Mouse (Mus musculus) activated CD4-positive, CD25-positive, alpha-beta regulatory T cell, adult 4 months (primary cell): ENCODE measurements at regions not wholly inside any gene's neighbourhood (a gene's known extent, or its start where the extent isn't known, plus 50 kb on each side); places are given as distances from the start of the nearest gene placed in this dataset.

ENCODE experiments used
- ATAC-seq: one replicate; pipeline ENCODE4 v1.8.0; 2017

DNA sequence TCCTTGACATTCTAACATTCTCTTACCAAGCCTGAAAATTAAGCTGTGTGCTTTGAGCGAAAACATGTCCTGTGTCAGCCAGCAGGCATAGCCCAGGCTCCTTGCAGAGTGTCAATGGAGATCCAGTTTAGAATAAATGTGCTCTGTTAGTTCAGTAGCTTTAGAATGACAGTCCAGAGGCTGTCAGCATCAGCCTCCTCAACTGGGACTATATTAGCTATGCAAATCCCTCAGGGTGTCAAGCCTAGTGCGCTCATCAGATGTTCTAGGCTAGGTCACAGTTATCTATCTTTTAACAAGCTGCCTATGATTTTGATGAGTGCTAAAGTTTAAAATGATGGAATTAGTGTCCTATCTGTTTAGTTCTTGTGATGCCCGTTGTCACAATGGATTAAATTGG is 281.7 kb upstream of the Btbd3 start:
- ATAC-seq = no peak

DNA sequence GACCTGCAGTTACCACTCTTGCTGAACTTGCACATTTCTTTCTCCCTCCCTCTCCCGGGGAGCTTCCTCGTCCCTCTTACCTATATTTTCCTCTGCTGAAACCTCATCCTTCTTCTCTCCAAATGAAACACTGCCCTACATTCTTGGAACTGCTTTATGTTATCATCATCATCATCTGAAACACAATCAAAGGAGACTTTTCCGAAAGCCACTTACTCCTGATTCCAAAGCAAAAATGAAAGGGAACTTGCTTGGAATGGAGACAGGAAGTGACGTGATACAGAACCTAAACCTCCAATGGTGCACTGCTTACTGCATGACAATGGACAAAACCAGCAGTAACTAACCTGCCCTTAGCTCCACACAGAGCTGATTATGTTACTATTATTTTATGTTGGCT is 287.2 kb upstream of the Btbd3 start:
- ATAC-seq = no peak

DNA sequence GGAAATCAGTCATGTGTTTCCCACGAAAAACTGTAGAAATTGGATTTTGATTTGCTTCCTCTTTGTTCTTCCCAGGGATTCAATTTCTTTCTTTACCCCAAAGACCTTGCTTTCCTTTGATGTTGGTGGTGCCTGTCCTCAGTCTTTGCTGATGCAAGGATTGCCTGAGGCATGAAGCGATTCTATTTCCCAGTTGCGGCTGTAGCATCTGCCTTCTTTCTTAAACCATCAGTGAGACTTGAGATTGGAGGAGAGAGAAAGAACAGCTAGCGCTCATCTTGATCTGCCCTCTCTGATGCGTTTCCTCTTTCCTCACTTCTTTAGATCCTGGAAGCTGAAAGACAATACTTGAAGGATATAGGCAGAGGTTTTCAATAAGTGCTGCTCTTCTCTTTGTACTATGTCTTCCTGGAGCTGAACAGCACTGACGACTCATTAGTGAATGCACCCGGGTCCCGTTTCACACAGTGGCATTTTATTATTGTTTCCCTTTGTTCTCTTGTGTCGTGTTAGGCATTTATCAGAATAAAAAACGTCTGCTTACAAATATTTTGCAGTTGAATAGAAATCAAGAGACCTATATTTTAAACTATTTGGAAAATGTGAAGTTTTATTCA is 289.8 kb upstream of the Btbd3 start:
- ATAC-seq = no peak

DNA sequence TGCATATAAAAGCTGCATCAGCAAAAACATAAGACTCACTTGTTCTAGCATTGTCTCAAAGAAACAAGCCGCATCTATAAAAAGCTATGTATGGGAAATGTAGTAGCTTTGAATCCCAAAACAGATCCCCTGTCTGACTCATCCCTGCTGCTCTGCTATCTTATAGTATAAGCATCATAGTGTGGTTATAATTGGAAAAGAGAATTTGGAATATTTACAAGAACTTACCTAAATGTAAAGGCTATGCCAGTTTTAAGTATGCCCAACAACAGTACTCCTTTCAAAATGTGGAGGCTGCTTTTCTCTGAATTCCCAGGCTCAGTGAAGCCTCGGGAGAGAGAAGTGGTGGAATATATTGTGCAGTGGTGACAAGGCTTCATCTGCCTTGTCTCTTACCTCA is 301.5 kb upstream of the Btbd3 start:
- ATAC-seq = no peak

DNA sequence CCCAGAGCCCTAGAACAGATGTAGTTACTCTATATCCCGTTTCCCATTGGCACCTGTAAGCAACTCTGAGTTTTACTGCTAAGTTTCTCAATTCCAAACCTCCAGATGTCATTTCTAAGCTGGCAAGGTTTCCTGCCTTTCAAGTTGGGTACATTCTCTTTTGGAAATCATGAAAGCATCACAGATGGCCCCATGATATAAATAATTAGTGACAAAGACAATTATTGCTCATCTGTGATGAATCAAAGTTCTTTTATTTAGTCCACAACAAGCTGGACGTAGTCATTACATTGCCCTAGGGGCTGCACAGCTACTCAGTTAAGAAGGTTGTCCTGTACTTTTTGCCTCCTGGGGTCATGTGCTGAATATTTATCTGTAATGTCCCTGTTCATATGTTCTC is 303.2 kb upstream of the Btbd3 start:
- no peak for ATAC-seq

DNA sequence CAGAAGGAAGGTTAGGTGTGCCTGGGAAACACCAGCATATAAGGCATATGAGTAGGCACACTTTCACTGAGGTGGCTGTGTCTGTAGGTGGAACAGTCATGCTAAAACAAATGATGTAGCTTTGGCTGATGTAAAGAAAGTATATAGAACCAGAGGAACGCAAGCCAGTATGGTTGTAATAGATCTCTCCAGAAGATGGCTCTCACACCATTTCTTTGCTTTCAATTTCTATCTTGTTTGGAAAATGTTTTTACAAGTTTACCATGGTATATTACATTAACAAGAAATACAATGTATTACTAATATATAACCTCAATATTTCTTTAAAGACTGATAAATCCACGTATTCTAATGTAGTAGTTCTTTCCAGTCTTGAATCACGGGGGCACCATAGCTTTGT is 304.4 kb upstream of the Btbd3 start:
- ATAC-seq = no peak

DNA sequence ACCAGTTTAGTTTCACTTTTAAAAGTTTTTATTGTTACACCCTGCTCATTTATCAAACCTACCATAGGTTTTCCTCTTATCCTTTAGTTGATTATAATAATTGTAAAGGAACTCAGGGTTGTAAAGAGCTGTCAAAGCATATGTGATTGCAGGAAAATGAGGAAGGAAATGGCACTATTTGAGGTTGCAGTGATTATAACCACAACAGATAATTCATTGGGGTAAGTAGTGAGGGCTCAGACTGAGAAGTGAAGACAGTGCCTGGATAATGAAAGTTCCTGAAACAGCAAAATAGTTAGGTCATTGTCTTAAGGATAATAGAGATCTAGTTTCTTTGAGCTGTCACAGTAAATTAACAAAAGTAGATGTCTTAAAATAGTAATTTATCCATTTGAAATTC is 305.4 kb upstream of the Btbd3 start:
- no peak for ATAC-seq

DNA sequence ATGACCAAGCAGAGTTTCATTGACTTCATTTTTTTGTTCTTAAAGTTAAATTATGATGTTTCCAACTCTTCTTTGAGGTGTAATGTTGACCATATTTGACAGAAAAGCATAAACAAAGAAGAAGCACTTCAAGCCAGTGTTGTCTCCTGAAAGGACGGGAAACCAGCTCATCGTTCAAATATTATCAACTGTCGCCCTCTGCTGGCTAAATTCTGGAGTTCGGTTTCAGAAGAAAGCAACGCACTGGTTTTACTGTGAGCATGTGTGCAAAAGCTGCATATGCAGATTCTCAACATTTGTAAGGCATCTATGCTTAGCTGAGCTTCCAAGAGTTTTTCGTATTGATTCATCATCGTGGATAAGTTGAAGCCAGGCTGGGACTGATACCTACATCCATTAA is 313.6 kb upstream of the Btbd3 start:
- no peak for ATAC-seq

DNA sequence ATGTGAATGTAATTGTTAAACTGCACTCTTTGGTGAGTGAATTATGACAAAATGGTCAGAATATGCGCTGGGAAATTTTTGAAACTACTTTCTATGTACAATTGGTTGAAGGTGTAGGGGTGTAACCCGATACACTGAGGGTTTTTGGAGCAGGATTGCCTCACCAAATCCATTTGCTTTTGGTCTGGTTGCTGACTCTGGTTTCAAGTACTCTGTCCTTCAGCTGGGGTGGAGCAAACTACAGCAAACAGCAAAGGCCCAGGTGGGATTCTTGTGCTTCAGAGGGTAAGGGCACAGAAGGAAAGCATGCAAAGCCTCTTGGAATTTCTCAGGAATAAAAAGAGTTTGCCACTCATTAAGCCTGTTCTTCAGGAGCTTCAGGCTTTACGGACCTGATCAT is 316.8 kb upstream of the Btbd3 start:
- ATAC-seq = no peak

DNA sequence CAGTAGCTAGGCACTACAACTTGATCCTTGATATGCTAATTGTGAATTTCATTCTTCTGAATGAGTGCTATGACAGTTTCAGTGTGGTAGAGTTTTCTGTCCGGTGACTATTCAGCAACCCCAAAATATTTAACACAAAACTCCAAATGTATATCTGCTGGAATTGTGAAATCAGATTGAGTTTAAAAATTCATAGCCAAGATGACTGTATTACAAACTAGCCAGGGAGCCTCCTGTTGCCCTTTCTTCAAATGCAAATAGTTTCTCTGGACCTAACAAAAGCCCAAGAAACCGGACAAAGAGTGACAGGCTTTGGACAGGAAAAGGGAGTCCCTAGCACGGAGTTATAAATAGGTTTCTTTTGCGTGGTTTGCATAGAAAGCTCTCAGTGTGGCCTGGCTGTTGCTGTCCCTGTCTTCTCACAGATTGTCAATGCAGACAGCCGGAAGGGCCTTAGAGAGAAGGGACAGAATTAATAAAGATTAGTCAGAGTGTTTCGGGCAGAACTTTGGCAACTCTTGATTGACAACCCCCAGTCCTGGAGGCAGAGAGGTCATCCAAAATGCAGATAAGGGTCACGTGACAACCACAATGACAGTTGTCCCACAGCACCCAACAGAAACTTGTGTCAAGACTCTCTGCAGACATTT is 317.4 kb upstream of the Btbd3 start:
- ATAC-seq = no peak

DNA sequence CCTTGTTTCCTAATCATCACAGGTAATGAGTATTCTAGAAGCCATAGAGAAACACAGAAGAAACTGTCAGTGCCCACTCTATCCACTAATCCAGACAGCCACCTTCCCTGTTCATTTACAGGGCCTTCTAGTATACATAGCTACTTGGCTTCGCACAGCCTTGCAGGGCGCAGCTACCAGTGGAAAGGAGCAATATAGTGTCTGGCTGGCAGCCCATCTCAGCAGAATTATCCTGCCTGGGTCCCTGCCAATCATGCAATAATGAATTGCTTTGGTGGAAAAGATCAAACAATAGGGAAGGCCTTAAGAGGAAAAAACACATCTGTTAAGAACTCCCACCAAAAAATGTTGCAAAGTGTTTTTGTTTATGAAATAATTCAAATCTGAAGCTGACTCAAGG is 319.8 kb upstream of the Btbd3 start:
- no peak for ATAC-seq

DNA sequence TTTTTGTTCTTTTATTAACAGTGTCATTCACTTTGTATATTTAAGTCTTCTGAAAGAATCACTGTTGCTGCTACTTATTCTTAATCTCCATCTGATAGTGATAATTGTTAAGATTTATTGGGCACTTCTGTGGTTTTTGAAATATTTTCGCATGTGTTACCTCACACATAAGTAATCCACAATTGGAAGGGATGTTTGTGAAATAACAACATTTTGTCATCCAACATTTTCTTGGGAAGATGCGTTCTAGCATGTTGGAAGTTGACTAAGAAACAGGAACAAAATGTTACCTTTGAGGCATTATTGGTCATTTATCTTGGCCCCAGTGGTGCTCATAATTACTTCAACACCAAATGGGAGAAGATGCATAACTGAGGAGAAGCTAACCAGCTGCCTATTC is 323.4 kb upstream of the Btbd3 start:
- no peak for ATAC-seq

DNA sequence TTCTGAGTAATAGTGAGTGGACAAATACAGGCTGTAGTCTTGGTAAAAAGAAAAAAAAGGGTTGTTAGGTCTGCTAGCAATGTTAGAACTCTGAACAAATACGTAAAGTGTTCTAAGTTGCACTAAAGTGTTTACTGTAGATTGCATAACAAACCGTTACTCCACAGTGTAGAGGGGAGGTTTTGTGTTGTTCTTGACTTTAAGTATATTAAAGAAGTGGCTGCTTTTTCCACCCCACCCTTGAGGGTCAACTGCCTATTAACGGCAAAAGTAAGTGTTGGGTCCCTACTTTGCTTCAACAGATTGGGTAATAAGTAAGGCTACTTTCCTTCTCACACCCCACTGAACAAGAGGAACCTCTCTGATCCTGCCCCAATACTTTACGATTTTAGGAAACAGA is 323.9 kb upstream of the Btbd3 start:
- no peak for ATAC-seq

DNA sequence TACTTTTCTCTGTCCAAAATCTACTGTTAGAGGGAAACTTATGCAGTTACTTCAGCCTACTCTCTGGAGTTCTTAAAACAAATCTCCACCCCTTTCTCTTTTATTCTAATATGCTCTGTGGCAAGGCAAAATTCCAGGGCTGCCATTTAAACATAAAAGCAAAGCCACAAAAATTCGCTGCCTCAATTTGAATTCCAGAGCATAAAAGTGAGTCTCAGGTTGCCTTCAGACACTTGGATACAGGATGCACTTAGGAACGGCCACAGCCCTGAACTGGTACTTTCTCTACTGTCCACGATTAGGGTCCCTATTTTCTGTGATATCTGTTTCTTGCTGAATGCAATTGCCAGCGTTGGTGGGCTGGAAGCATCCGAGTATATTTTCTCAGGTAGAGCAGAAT is 330.9 kb upstream of the Btbd3 start:
- no peak for ATAC-seq

DNA sequence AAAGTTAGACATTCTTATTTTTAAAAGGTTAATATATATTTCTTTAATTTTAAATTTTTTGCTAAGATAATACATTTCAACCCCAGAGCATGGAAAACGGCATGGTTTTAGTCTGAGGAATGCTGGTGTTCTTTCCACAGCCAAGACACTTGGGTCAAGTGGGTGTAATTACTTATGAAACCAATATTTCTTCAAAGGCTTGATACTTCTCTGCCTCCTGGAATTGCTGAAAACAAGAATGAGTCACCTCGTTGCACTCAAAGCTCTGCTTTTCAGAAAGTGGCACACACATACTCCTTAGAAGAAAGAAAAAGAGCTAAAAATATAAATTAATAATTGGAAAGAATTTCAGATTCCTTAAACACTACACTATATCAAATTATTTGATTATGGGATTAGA is 331.8 kb upstream of the Btbd3 start:
- no peak for ATAC-seq

DNA sequence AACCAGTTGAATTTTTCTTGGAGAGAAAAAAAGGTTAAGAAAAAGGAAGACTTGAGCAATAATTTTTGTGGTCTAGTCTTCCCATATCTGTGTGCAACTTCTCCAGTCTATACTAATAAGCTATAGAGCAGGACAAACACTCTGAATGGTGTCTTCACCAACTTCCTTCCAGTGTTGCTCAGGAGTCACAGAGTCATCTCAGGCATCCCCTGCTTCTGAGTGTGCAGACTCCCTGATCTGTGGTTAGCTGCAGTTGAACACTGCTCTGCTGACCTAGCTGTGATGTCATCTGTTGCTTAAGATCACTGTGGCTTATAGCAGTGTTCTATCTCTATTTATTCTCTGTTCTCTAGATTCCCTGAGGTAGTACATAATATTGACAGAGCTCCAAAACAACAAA is 357.9 kb upstream of the Btbd3 start:
- no peak for ATAC-seq

DNA sequence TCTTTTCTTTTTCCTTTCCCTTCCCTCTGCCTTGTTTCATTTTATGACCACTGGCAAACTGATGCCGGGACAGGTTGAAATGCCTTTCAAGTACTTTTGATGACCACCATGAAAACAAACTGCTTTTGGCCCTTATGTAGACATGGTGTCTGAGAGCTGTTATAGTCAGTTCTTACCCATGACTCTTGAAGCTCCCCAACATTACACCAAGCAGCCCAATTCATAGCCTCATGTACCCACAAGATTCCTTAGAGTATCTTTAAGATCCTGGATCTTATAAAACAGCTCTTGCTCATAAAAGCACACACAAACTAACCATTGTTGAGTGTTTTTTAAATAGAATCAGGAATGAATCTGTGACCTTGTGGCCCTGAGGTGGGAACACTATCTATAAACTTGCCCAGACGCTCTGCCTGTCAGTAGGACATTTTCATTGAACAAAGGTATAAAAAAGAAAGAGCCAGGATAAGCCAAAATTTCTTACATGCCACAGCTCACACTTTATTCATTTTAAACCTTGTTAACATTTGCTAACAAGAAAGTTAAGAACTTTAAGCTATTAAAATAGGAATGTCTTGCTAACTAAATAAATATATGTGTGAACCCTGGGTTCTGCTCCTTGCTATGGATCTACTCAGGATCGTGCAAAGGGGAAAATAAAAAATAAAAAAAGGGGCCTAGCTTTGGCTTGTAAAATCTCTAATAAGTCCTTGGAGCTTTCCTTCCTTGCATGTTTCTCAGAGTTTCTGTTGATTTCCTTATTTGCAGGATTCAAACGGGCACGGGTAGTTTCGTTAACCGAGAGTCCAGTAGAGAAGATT is 375.9 kb upstream of the Btbd3 start:
- ATAC-seq = no peak

DNA sequence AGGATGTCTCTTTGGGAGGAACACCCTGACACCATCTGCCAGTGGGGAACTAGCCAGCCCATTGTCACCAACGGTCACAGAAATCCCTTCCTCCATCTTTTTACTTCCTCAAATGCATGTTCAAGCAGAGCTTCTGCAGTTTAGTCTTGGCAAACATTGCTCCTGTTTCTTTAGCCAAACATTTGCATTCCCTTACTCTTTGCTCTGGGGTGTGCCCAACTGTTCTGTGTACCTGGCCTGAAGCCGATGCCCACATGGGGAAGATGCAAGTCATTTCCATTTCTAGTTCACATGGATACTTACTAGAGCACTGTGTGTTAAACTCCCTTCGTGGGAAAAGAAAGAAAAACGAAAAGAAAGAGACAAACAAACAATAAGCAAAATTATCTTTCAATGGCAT is 386.7 kb upstream of the Btbd3 start:
- no peak for ATAC-seq

DNA sequence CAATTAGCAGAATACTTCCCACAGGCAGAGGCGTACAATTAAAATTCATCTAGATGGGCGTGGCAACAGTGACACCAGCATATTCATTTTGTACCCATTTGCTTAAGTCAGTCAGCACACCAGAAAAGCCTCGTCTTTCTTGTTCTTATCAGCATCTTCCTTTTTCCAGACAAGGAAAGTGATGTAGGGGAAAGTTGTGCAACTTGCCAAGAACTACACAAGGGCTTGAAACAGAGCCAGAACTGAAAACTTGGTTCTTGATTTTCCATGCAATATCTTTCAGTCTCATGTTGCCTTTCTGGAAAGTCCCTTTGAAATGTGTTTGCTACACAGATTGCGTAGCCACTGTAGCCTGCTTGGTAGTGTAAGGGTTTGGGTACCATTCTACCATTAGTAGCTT is 401.9 kb upstream of the Btbd3 start:
- no peak for ATAC-seq

DNA sequence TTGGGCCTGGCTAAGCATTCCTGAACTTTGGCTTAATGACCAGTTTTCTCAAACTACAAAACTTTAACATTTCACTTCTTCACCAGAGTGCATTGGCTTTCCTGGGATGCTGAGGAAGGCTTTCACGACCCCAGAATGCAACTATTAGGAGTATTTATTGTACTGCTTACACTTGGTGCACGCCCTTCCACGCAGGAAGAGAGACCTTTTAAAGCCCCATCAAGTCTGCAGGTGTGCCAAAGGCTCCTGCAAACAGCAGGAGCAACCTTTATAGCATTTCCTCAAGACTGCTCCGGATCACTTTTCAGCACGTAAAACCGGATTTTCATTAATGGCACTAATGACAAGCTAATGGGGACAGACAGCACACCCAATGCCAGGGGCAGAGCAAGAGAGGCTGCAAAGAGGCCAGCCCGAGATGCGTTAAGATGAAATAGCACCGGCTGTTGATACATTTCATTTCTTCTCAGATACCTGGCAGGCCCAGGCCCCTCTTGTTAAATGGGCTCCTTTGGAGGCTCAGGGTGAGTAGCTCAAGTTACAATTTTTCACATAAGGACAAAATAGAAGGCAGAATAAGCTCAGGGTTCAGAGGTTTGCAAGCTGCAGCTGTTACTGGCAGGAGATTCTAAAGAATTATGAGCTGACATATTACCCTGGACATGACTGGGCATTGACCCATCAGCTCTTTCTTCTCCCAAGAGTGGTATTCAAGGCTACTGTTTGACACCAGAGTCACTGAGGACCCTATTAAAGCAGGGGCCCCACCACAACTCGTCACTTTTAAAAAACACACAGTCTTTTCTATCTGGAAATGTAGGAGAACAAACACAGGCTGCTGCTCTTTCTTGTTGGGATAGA is 402.7 kb upstream of the Btbd3 start:
- ATAC-seq = no peak

DNA sequence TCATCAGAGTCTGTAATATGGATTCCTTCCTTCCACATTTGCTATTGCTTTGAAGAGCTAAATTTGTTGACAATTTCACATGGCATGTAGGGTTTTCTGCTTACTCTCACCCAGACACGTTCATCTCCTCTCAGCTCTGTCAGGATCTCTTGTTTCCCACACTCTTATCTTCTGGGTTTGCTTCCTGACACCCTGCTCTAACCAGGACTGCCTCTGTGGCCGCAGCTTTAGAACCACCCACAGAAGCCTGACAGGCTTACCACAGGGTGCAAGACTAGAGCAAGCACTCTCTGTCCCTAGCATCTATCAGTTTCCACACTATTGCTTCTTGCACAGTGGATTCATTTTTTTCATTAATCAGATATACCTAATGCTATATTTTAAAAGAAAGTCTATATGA is 408.5 kb upstream of the Btbd3 start:
- no peak for ATAC-seq

DNA sequence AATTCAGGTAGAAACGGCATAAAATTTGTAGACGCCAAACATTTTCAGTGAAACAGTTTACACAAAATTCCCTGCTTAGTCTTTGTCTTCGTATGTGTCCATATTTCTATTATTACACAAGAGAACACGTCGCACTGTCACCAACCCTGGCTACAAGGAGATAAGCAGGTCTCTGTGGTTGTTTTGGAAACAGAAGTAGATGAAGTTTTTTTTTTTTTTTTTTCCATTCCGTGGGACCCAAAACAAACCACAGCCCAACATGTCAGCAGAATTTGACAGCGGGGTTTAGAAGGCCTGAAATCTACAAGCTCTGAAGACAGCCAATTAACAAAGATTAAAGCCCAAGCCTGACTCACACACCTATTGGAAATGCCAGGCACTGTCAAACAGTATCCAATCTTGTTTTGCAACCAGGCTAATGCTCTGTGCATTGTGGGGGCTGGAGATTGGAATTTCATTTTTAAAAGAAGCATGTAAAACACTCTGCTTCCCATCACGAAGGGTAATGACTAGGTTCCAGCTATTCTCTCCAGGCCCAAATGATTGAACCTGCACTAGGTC is 428.5 kb upstream of the Btbd3 start:
- no peak for ATAC-seq

DNA sequence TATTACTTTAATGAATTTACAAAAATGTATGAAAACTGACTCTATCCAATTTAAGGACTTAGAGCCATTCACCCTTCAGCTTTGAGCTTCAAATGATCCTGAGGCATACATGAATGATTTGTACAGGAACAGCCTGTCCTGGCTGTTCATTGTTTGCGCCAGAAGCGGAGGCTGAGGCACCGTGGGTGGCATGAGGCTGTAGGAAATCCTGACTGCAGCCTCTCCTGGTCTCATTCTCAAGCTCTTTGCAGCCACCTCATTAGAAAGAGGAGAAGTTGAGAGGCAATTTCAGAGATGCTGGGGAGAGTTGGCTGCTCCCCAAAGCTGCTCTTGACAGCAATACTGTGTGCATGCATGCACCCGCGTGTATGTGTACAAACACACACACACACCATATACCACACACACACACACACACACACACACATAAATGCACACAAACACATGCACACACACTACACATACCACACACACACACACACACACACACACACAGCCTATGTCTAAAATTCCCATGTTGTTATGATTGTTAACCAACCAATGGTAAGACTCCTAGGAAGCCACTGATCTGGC is 434.9 kb upstream of the Btbd3 start:
- no peak for ATAC-seq
